Mouse (Mus musculus) frontal cortex, adult 2 months (tissue): ENCODE data around the gene Tnni1. TPM values are rescaled to one million over a fixed set of nuclear protein-coding genes. Genes with fewer than 3 reads are reported as not detected.

ENCODE experiments used
- DNase-seq, 2 experiments: peaks; one replicate each; pipeline ENCODE4 v3.0.0; 2022; ENCODE audit warnings: low spot score in 1 of 2; ENCODE audit errors: extremely low spot score in 1 of 2
- polyA plus RNA-seq: library from polyadenylated mRNA; depleted of rRNA; stranded (reverse); fragments of >200 nt; gene quantifications from 2 replicates; pipeline ENCODE4 v1.2.3, GENCODE M21; 2012; rRNA removed

Gene Tnni1
- polyA plus RNA-seq, result 10.5 and 11.3 TPM in 2 replicates

GRCm38 (mm10) chr1:135778780-135779535 is at the start of gene Tnni1:
Tnni1 (plus strand) TSS chr1:135779434.
- peak in 1 of 2 experiments; percentile 23 for DNase-seq

DNA sequence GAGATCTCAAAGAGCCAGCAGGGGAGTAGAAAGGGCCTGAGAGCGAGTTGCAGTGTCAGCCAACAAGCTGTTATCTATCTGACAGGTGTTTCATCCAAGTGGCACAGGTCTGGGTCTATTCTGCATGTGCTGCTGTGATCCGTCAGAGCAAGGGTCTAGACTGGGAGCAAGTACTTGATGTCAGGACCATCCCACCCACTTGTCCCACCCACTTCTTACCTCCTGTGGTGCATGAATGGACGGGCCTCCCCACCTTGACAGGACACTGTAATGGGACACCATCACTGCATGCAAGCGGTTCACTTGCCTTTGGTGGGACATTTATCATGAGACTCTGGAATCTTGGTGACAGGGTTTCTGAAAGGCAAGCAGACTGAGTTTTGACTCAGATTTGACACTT is 49.4 kb upstream of the Tnni1 start:
- DNase-seq, result no peak

DNA sequence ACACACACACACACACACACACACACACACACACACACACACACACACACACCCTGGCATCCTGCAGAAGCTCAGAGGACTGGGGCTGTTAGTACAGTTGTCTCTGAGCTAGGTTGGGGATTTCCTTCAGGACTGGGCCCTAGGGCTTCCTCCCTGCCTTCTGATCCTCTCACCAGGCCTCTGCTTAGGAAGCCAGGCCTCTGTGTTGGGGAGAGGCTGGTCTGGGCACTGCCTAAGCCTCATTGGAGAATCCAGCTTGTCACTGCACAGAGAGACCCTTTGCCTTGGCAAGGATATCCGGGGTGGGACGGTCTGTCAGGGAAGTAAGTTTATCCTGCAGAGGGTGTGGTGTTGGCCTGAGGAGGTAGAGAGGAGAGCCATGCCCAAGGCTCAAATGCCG is 48.9 kb upstream of the Tnni1 start:
- DNase-seq, result no peak

DNA sequence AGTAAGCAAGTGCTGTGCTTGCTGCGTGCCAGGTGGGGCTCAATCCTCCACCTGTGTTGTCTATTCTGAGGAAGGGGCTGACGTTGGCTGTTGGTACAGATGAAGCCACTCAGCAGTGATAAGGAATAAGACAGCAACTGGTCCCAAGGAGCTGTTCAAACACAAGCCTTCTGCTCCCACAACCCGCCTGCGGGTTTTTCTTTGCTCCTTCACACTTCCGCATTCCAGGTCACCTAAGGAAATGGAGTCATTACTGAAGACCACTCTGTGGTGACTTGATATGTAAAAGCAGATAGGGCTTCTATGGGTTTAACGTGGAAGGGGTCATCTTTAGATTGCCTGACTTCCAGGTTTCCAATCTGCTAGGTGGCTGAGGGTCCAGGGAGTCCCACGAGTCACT is 47.8 kb upstream of the Tnni1 start:
- no peak for DNase-seq

DNA sequence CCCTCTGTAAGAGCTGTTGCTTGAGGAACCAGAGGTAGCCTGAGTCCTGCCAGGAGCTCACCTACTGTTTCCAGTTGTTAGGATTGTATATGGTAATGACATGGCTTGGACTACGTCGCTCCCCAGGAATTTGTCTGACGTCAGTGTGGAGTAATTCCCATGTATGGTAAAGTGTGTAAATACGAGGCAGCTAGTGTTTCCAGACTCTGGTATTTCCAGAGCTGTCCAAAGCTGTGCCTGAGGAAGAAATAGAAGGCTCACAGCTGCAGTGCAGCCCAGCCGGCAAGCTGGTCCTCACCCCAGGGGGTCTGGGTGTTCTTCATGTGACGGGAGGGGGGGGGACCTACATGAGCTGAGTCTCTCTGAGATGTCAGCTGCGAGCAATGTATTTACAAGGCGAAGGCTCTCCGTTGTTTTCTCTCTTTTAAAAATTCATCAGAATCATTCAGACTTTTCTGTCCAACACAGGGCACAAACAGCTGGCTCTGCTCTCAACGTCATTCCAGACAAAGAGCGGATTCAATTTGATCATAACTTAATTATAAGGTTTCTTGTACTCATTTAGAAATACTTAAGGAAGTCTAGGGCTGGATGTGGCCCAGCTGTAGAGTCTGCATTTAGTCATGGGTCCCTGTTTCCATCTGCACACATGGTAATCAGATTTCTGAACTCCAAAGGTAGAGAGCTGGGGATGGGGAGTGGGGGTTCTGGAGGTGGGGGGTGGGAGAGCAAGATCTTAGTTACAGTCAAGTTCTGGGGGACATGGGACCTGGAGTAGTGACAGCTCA is 47.1 kb upstream of the Tnni1 start:
- no peak for DNase-seq

- DNase-seq, result peak; percentile 39 to 65
Observed at GRCm38 (mm10) chr1:135734225-135734937, 44.9 kb upstream of the Tnni1 start.

- DNase-seq, result no peak
Observed at GRCm38 (mm10) chr1:135735460-135735859, 43.8 kb upstream of the Tnni1 start.

DNA sequence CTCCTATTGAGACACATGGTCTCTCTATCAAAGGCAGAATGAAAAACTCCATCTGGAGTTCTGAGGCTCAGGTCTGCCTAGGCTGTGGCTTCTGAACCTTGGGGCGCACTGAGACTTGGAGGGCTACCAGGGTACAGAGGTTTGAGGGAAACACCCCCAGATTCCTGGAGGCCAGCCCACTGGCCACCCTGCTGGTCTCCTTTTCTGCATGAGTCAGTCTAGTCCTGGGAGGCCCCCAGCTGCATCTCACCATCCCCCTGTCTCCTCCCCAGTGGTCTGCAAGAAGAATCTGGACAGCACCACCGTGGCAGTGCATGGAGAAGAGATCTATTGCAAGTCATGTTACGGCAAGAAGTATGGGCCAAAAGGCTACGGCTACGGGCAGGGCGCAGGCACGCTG is 34.2 kb upstream of the Tnni1 start:
- no peak for DNase-seq

GRCm38 (mm10) chr1:135746248-135746647 is 33.0 kb upstream of the Tnni1 start:
- no peak for DNase-seq

- peak; percentile 88 to 97 for DNase-seq
Observed at GRCm38 (mm10) chr1:135752737-135753348, 26.4 kb upstream of the Tnni1 start.

- DNase-seq, result no peak
Observed at GRCm38 (mm10) chr1:135755287-135755686, 23.9 kb upstream of the Tnni1 start.

GRCm38 (mm10) chr1:135755913-135756312 is 23.3 kb upstream of the Tnni1 start:
- no peak for DNase-seq

DNA sequence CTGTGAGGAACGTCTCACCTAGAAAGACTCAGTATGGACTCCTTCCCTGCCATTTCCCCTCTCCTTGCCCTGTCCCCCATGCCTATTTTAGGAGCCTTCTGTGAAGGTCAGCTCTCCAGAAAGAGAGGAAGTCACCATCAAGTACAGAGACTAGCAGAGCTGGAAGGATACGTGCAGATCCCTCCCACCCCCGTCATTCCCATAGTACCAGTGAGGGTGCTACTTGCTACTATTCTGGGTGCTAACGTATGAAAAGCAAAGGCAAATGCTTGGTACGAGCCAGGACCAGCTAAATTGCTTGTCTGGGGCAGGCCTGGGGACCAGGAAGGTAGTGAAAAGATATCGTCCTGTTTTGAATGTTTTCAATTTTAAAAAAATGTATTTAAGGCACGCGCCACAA is 21.9 kb upstream of the Tnni1 start:
- DNase-seq, result no peak

GRCm38 (mm10) chr1:135759685-135760084 is 19.5 kb upstream of the Tnni1 start:
- DNase-seq, result no peak

DNA sequence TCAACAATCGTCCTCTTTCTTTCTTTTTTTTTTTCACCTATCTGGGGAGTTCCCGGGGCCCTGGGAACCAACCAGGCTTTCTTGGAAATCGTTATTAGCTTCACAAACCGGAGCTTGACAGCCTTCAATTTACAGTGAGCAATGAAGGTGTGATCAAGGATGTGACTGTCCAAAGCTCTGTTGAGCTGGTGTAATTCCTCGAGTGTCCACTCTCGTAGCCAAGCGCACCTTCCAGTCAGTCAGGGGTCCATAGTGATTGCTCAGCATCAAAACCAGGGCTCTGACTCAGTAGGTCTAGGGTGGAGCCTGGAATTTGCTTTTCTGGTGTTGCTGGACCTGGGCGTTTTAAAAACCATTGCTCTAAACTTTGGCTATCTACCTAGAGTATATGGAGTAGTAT is 19.0 kb upstream of the Tnni1 start:
- no peak for DNase-seq

GRCm38 (mm10) chr1:135761728-135762127 is 17.5 kb upstream of the Tnni1 start:
- no peak for DNase-seq

- no peak for DNase-seq
Observed at GRCm38 (mm10) chr1:135763503-135764205, 15.6 kb upstream of the Tnni1 start.

GRCm38 (mm10) chr1:135764206-135764528 is 15.1 kb upstream of the Tnni1 start:
- DNase-seq, result no peak

GRCm38 (mm10) chr1:135765645-135766591 is 13.3 kb upstream of the Tnni1 start, which contains the start of gene Phlda3:
Phlda3 (plus strand) TSS chr1:135766119.
- peak in 1 of 2 experiments; percentile 64 for DNase-seq
